Mouse (Mus musculus) bone marrow macrophage, adult 2 months (primary cell): ENCODE data around the gene Veph1.

Experiments used
- CTCF ChIP-seq: IDR thresholded peaks from 2 replicates; pipeline ENCODE4 v1.5.1; 2012; ENCODE audit warnings: low read depth, mild to moderate bottlenecking, low read length, moderate library complexity
- POLR2A ChIP-seq: IDR thresholded peaks from 2 replicates; pipeline ENCODE4 v1.6.1; 2012; ENCODE audit warnings: mild to moderate bottlenecking, low read depth, low read length, borderline replicate concordance

DNA sequence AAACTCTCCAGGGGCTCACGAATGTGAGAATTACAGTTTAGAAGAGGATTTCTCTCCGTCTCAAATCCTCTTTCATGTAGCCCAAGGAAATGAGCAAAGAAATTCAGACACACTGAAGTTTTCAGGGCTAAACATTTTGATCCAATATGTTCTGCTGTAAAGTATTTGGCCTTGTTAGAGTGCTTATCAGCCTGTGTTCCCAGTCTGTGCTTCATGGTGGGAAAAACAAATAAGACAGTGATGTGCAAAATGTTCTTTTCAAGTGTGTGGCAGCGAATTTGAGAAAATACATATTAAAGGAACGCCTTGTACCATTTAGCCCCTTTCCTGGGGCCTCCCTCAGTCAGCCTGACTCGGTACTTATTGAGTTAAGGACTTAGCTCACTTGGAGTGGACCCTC, 213.2 kb downstream of the Veph1 start:
- no peak for TF ChIP-seq CTCF
- TF ChIP-seq POLR2A = no peak
